Mouse (Mus musculus) urinary bladder, adult 18-20 months (tissue): ENCODE results near the gene Igsf3.

Experiments used
- DNase-seq, 2 experiments: peaks; one replicate each; pipeline ENCODE4 v3.0.0; 2022; ENCODE audit warnings: low spot score in 2 of 2, mixed read lengths in 2 of 2

The Igsf3 gene

DNA sequence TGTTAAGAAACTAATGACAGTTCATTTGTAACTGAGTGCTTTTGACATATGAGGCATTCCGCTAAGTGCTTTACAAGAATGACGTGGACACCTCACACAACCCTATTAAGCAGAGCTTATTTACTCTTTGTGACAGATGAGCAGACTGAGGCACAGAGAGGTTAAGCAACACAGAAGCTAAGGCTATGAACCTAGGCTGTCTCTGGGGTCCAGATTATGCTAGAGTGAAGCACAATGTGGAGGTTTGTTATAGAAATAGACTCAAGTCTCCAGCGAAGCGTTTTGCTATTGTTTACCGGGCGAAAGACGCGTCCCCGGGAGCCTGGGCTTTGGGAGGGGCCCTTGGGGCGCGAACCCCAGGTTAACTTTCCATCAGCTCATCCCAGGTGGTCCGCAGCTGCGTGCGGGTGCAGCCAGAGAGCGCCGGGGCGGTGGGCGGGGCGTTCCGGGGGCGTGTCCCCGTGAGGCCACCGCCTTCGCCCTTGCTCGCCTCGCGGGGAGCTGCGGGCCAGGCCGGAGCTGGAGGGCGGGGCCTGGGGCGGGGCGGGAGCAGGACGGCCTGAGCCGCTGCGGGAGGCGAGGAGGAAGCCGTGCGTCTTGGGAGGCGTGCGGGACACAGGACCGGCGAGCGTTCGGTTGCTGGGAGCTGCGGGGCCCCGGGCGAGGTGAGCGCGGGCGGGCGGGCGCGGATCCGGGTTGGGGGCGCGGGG lies at the start of gene Igsf3:
Gene Igsf3, plus strand, starts transcription at position 546 of the 710 bp plus-strand sequence.
- peak; percentile 73 to 79 for DNase-seq

DNA sequence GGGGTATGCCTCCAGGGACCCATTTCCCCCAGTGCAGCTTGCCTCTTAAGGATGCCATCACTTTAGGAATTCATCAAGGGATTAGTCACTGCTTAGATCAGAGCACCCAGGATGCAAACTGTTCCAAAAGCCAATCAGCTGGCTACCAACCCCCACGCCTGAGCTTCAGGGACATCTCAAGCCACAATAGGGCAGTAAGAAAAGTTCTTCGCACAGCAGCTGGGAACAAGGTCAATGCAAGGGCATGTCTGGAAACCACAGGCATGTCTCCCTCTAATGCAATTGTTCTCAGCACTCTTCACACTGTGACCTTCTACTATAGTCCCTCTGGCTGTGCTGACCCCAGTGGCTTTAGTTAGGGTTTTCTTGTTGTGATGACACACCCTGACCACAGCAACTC lies 49.6 kb upstream of the Igsf3 start:
- DNase-seq, result no peak

DNA sequence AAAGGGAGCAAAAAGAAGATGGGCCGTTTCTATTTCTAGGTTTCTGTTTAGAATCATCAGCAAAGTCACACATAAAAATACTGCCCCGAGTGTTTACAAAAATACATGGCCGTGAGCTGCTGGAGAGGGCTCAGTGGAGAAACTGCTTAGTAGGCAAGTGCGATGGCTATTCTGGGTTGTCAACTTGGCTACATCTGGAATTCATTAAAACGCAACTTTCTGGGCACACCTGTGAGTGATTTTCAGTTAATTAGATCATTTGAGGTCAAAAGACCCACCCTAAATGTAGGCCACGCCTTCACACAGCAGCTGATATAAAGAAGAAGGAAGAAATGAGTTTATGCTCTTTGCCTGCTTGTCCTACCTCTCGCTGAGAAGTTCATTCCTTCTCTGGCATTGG lies 48.3 kb upstream of the Igsf3 start:
- DNase-seq, result no peak

DNA sequence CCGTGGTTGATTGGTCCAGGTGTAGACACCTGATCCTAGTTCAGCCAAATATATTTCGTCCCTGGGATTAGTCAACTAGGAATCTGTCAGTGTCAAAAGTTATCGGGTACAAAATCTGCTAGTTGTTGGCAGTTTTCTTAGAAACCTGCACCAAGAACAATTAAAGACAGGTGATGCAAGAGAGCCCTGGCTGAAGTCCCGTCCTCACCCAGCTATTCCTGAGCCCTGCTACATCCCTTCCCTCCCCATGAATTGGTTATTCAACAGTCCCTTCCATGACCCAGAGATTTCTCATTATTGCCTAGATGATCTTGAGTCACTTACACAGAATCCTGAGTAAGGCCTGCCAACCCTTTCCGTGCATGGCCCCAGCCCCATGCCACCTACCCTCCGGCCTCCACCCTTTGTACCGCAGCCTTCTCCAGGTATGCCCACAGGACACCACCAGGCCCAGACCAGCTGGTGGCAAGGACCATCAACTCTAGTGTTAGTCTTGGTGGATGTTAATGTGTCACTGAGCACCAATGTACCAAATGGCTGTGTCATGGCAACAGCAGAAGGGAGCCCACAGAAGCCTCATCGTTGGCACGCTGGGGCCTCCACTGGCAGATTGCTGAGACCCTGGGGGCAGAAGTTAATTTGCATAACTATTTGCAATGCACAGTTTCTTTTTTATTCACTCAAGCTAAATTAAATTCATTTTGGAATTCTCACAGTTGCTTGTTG lies 33.5 kb upstream of the Igsf3 start:
- no peak for DNase-seq

DNA sequence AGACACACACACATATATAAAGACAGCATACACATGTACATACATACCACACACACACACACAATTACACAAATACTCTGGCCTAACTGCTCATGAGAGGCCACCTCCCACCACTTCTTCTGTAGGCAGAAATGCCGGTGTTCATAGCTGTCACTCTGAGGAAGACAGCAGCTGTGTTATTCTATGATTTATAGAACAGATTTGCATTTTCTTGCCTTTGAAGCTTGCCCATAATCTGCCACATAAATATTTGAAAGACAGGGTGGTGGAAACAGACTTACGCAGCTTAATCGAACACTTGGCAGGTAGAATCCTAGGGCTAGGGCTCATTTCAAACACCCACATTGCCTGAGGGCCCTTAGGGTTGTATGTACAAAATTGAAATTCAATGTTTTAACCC lies 32.6 kb upstream of the Igsf3 start:
- DNase-seq, result no peak

DNA sequence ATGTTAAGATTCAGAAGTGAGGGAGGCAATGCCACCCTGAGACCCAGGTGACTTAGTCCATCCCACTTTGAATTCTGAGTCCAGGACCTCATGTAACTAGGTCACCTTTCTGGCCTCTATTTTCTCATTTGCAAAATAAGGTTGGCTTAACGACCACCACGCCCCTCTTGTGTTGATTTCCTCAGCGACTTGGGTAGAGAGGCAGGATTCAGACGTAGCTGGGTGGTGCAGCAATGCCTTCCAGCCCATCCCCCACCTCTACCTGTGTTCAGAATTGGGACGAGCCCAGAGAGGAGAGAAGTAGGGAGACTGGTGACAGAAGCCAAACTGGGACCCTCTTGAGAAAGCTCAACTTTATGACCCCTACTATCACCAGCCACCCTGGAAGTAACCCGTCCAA lies 31.6 kb upstream of the Igsf3 start:
- DNase-seq, result no peak

DNA sequence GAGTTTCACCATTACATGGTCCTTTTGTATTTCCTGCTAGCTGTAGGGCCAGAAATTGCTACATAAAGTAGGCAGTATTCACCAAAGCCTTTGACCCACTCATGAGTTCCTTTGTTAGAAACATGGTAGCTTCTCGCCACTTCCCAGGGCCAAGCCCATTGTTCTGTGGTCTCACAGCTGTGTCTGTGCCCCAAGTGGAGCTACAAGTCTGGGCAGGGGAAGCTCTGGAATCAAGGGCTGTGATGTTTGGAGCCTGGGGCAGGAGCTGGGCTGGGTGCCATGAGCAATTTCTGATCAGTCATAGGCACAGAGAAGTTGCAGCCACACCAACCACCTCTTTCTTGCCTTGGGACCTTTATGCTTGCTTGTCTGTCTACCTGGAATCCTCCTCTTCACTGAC lies 30.1 kb upstream of the Igsf3 start:
- no peak for DNase-seq

DNA sequence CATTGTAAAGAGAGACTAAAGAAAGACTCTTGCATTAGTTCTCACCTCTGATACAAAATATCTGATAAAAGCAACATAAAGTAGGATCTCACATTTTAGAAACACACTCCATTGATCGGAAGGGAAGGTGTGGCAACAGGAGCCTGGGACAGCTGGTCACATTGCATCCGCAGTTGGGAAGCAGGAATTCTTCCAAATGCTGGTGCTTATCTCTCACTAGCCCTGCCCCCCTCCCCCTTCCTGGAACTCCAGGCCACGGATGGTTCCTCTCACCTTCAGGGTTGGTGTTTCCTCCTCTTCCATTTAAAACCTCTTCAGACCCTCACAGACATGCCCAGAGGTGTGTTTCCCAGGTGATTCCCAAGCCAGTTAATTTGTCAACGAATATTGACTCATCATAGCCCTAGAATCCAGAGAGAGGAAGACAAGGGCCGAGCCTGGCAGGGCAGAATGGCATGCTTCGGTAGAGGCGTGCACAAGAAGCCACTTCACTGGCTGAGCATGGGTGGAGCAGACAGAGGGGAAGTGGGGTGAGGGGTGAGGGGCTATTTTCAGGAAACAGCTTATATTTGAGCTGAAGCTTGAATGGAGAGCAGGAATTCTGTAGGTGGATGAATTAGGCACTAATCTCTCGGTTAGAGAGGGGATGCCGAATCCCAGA lies 28.3 kb upstream of the Igsf3 start:
- no peak for DNase-seq

DNA sequence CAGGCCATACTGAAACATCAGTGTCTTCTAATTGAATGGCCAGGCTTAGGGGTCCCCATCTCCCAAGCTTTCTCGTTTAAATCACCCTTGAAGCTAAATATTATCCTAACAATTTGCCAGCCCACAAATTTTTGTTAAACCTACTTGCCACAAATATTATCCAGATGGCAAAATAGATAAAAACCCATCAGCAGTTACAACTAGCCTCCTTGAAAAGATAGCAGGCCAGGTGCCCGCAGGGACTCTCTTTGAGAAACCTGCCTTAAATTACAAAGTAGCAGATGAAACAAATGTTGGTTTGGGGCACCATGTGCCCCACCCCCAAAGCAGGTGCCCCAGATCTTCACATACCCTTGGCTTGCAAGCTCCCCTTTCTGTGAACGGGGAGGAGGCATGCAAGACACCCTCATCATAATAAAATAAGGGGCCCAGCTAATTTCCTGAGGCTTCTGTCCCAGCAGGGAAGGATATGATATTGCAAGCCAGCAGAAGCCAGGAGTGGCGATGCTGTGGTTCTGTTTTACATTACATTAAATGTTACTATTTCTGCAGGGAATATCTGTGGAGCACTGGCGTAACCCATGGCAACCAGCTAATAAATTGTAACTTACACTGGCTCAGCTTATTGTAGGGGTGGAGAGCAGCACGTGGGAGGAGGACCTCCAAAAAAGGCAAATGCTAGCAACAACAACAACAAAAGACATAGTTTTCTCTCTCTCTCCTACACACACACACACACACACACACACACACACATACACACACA lies 27.2 kb upstream of the Igsf3 start:
- no peak for DNase-seq

DNA sequence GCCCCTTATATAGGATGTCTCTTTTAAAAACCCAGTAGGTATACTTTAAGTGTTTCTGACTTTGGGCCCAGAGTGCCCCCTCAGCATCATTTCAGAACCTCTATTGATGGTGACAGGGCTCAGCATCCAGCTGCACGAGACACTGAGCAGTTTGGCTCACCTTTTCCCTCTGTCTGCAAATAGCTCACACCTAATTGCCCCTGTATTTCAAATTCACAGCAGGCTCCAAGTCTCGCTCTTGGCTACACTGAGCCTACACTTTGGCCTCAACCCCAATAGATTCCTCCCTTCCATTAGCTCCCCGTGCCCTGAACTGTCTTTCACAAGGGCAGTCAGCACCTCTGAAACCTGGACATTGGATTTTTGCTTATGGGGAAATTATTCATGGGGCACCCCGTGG lies 26.5 kb upstream of the Igsf3 start:
- DNase-seq, result no peak

DNA sequence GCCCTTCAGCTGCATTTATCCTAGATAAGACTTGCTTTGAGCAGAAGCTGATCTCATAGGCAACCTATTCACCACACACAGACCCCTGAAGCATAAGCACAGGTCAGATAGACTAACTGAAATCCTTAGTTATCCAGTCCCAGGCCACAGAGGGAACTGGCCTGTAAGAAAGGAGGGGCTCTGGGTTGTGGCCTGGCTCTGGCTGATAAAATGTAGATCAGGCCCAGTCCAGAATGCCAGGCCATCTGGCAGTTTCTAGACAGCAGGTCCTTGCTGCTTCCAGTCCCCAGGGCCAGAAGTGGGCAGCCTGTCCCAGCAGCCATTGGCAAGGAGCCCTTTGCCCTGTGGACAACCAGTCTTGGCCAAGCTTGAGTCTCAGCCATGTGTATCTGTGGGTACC lies 22.4 kb upstream of the Igsf3 start:
- DNase-seq, result no peak

DNA sequence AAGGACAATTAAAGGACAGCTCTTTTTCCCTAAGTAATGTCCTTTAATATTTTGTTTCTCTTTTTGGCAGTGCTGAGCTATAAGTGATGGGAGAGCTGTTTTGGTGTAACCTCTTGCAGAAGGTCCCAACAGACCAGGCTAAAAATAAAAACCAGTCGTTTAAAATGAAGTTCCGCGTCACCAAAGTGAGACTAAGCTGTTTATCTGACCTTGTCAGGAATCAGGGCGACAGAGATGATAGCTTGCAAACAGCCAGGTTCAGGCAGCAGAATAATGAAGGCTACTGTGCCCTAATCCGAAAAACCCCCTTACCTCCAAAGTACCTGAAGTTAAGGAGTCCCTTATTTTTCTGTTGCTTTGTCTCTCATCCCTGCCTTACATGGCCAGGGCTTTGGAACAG lies 21.2 kb upstream of the Igsf3 start:
- DNase-seq, result no peak

DNA sequence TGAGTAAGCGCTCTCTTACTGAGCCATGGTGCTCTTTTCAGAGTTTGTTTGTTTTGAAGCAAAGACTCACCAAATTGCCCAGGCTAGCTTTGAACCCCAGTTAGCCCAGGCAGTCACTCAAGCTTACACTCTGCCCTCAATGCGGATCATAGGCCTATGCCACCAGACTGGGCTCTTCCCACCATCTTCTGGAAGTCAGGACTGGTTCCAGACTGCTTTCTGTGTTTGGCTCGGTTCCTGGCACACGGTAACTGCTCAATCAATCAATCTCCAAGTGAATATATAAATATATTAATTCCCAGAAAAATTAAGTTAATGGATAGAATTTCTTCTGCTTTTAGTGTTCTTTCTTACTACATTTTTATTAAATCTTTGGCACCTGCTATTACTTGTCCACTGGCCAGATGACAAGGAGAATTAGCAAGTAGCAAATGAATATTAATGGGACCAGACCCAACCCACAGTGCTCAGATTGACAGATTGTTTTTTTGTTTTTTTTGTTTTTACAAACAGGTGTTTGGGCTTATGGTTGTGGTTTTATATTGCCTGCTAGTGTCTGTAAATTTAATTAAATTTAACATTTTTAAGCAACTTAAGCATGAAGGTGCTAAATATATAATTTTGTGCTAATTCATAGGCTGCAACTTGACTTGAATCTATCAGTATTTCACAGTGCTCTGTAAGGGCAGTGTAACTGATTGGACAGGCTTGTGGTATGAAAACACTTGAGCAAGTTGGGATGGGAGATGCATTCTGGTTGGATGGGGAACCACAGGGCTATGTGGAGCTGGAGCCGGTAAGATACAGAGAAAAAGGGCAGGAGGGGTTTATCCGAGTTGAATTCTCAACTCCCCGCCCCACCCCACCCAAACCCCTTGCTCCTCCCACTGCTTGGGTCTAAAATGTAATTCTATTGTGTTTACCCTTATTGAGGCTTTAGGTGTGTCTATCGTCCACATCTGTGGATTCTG lies 20.0 kb upstream of the Igsf3 start:
- no peak for DNase-seq

DNA sequence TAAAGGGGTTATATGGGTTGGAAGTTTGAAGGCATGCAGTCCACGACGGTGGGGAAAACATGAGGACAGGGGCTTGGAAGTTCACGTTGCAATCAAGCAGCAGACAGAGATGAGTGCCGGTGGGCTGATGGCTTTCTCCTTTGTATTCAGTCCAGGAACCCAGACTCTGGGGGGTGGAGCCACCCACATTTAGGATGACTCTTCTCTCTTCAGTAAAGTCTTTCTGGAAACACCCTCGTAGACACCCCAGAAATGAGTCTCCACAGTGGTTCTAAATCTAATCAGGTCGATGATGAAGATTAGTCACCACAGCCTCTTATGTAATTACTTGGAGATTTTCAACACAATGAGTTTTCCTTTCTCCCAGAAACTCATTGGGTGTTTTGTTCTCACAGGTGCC lies 16.1 kb upstream of the Igsf3 start:
- no peak for DNase-seq

DNA sequence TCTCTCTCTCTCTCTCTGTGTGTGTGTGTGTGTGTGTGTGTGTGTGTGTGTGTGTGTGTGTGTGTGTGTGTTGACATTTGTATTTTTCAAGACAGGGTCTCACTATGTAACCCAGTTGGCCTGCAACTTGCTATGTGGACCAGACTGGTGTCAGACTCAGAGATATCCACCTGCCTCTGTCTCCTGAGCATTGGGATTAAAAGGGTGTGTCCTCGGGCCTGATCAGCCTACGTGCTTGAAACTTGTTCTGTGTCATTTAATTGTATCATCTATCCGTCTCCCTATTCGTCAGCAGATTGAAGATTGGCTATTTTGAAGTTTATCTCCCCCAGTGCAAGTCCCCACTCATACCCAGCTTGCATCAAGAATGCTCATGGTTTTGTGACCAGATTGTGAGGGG lies 14.5 kb upstream of the Igsf3 start:
- DNase-seq, result no peak

DNA sequence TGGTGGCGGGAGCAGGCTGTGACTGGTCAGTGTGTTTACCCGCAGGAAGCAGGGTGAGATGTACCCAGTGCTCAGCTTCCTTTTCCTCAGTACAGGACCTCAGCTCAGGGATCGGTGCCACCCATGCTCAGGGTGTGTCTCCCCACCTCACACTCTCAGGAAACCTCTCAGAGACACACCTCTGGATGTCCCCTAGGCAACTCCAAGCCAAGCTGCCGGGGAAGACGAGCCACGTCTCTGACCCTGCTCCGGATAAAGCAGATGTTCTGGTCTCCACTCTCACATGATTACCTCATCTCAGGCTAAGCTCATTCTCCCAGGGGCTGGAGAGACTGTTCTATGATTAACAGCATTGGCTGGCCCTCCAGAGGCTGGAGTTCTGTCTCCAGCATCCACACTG lies 13.3 kb upstream of the Igsf3 start:
- DNase-seq, result no peak

DNA sequence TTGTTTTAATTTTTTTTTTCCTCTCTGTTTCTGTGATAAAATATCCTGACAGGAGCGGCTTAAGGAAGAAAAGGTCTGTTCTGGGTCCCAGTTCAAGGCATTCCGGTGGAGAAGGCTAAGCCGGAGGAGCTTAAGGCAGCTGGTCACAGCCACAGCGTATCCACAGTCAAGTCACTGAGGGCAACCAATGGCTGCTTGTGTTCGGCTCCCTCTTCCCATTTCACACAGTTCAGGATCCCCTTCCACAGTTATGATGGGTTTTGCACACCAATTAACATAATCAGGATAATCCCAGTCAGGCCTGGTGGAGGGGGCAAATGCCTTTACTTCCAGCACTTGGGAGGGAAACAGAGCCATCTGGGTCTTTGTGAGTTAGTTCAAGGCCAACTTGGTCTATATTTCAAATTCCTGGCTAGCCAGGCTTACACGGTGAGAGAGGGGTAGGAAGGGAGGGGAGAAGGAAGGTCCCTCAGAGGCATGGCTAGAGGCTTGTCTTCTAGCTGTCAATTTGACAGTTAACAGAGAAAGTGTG lies 11.7 kb upstream of the Igsf3 start:
- DNase-seq, result no peak

DNA sequence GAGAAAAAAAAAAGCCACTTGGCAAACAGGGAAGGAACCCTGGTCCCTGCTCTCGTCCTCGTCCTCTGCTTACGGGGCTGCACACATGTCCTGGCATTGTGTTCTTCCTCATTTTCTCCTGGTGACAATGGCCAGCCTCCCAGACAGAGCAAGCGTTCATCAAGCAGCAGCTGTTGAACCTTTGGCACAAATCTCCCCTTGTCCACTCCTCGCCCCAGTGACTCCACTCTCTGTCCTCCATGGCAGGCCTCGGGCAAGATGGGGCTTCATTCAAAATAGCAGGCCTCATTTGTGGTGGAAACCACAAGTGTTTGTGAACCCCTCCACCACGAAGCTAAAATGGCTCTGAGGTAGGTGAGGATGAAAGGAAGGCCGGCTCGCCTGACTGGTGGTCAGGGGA lies 11.0 kb upstream of the Igsf3 start:
- no peak for DNase-seq

DNA sequence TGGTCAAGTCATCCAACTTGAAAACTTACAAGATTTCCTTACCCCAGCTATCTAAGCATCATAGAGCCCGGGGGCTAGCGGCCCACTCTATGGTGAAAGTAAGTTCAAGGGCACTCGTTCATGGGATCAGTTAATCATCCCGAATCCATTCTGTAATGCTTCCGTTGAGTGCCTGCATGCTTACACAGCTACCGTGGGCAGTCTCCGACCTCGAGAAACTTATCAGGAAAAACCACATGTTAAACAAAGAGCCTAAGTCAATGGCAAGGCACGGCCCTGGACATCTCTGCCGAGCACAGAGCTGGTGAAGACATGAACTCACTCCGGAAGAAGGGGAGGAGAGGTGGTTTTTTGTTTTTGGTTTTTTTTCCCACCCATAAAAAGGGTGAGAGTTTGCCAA lies 9.5 kb upstream of the Igsf3 start:
- DNase-seq, result no peak

DNA sequence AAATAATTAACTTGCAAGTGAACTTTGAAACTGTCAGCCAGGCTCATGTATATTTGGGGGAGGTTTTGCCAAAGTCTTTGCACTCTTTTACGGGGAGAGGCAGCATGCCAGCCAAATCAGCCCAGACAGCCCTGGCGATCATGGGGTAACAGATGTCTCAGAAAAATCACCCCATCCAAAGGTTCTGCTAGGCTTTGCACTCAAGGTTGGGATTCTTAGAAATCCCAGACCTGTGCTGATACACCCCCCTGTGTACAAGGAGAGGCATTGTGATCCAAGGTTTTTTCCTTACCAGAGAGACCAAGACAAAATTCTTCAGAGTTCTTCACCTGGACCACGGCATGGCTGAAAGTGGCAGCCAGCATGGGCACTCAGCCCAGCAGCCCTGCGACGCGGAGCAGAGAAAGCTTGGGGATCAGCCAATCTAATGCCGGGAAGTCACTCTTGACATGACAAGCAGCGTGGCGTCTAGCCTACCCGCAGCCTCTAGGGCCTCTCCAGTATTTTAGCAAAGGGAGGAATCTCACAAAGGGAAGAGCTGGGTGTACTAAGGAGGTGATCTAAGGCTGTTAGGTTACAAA lies 7.5 kb upstream of the Igsf3 start:
- DNase-seq, result no peak
